Mouse (Mus musculus) midbrain, embryonic 11.5 days (tissue): Measurements from ENCODE around the gene Ttc24. TPM values are rescaled to one million over a fixed set of nuclear protein-coding genes. Genes with fewer than 3 reads are reported as not detected.

Source experiments
- ATAC-seq: fragments of 200-750 bp; cut with Nextera tagmentation; 2 replicates; pipeline ENCODE4 v1.8.0; 2017; ENCODE audit warnings: moderate TSS enrichment, moderate library complexity; ENCODE audit not compliant: low FRiP score
- DNase-seq: peaks from one replicate; pipeline ENCODE4 v3.0.0; 2015; ENCODE audit warnings: low spot score; ENCODE audit errors: missing footprints
- H3K27ac ChIP-seq: fragments of 300-500 bp; sonication (generic); 2 replicates; pipeline ENCODE4 v1.5.1; 2014; ENCODE audit warnings: low read depth, low read length
- H3K27me3 ChIP-seq: fragments of 300-500 bp; sonication (generic); 2 replicates; pipeline ENCODE4 v1.6.1; 2014; ENCODE audit warnings: mild to moderate bottlenecking, low read length, moderate library complexity, mixed read lengths; ENCODE audit not compliant: control insufficient read depth, insufficient read depth
- H3K36me3 ChIP-seq: fragments of 300-500 bp; sonication (generic); 2 replicates; pipeline ENCODE4 v1.6.1; 2014; ENCODE audit warnings: mild to moderate bottlenecking, low read length, moderate library complexity, mixed read lengths; ENCODE audit not compliant: control insufficient read depth, insufficient read depth
- H3K4me1 ChIP-seq: fragments of 300-500 bp; sonication (generic); 2 replicates; pipeline ENCODE4 v1.6.1; 2014; ENCODE audit warnings: low read length; ENCODE audit not compliant: control insufficient read depth, insufficient read depth
- H3K4me2 ChIP-seq: fragments of 300-500 bp; sonication (generic); 2 replicates; pipeline ENCODE4 v1.6.1; 2014; ENCODE audit warnings: mild to moderate bottlenecking, moderate library complexity
- H3K4me3 ChIP-seq: fragments of 300-500 bp; sonication (generic); 2 replicates; pipeline ENCODE4 v1.5.1; 2014; ENCODE audit warnings: low read depth, low read length
- H3K9ac ChIP-seq: fragments of 300-500 bp; sonication (generic); 2 replicates; pipeline ENCODE4 v1.6.1; 2014; ENCODE audit warnings: low read length
- H3K9me3 ChIP-seq: fragments of 300-500 bp; sonication (generic); 2 replicates; pipeline ENCODE4 v1.6.1; 2016; ENCODE audit warnings: low read length; ENCODE audit not compliant: control insufficient read depth
- WGBS: fragments of 180-500 bp; shearing (Covaris S2); extraction: QIAGEN DNeasy Blood & Tissue Kit; methylation state at CpG from one replicate; pipeline ENCODE4 v1.1.7; 2014; 5-methylcytosine and 5-hydroxymethylcytosine counted together
- polyA plus RNA-seq: library from polyadenylated mRNA; unstranded; fragments of >200 nt; fragmentation: Nextera tagmentation; extraction: Ambion mirVana; gene quantifications from 2 replicates; pipeline ENCODE4 v1.2.1, GENCODE M21; 2014

Ttc24 gene
- polyA plus RNA-seq, 1 experiment from 2014 or later = not detected

DNA sequence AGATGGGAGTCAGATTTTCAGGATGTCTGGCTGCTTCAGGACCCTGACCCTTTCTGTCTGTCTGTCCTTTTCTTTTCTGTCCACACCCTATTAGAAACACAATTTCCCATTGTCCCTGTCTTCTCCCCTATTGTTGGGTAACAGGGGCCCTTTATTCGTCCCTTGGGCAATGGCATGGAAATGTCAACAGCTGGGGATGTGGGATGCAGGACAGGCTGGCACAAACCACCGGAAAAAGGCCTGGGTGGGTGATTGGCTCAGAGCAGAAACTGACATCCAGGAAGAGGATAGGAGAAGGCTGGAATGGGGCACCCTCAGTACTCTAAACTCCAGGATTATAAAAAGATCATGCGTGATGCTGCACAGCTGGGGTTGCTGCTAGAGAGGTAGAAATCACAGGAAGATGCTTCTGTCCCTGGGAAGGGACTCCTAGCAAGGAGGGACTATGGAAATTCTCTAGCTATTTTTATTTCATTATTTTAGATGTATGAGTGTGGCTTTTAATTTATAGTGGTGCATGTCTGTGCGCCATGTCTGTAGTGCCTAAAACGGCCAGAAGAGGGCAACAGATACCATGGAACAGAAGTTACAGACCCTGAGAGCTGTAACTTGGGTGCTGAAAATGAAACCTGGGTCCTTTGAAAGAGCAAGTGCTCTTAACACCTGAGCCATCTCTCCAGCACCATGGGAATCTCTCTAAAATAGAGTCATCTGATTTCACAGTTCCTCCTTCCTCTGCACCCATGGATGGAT lies 50.5 kb downstream of the Ttc24 start, which contains the start of gene Hapln2:
Gene Hapln2 (minus strand): TSS at position 150 of the 753 bp plus-strand sequence.
- 58% methylated on average over 5 of the region's 5 CpGs for WGBS
- peak; percentile 81 for DNase-seq

DNA sequence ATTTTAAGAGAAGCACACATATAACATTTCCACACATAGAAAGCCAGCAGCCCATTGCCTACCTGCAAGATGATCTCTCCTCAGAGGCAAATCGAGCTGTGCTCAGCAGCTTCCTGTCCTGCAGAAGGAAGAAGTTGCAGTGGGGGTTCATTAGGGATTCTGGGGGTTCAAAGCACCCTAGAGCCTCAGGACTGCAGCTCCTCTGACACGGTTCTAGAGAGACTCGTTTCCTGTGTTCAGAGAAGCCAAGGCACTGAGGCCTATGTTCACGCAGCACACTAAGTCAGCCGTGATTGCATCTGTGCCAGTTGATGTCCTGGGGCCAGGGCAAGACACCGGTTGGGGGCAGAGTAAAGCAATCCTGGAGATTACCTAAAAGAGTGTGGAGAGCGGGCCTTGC lies 51.3 kb downstream of the Ttc24 start:
- H3K9ac ChIP-seq = no peak overlapping the region
- no peak for ATAC-seq
- no peak overlapping the region for H3K4me3 ChIP-seq
- H3K4me2 ChIP-seq = no peak overlapping the region
- WGBS = 66% methylated on average over 7 of the region's 7 CpGs
- H3K27me3 ChIP-seq = peaks cover 39% of the 10 kb centered on the region
- H3K4me1 ChIP-seq = peaks cover 13% of the 10 kb centered on the region; the same call in 1 of the 2 replicates
- no peak overlapping the region for H3K27ac ChIP-seq
- H3K36me3 ChIP-seq = no peaks in the 10 kb centered on the region
- H3K9me3 ChIP-seq = peaks cover 6% of the 10 kb centered on the region; the same call in 1 of the 2 replicates
- peak; percentile 77 for DNase-seq

More for the DNA sequence above, 50.5 kb downstream of the Ttc24 start, which contains the start of gene Hapln2:
- Histone ChIP-seq H3K4me2 (no peak within 1 kb of the TSS), H3K27me3 (peaks cover 31% of the 10 kb centered on the region), H3K4me1 (peaks cover 11% of the 10 kb centered on the region; the same call in 1 of the 2 replicates), H3K9me3 (peaks cover 6% of the 10 kb centered on the region; the same call in 1 of the 2 replicates), H3K36me3 (no peaks in the 10 kb centered on the region), H3K9ac (no peak within 1 kb of the TSS), H3K4me3 (no peak within 1 kb of the TSS), H3K27ac (no peak within 1 kb of the TSS)
- ATAC-seq = no peak

DNA sequence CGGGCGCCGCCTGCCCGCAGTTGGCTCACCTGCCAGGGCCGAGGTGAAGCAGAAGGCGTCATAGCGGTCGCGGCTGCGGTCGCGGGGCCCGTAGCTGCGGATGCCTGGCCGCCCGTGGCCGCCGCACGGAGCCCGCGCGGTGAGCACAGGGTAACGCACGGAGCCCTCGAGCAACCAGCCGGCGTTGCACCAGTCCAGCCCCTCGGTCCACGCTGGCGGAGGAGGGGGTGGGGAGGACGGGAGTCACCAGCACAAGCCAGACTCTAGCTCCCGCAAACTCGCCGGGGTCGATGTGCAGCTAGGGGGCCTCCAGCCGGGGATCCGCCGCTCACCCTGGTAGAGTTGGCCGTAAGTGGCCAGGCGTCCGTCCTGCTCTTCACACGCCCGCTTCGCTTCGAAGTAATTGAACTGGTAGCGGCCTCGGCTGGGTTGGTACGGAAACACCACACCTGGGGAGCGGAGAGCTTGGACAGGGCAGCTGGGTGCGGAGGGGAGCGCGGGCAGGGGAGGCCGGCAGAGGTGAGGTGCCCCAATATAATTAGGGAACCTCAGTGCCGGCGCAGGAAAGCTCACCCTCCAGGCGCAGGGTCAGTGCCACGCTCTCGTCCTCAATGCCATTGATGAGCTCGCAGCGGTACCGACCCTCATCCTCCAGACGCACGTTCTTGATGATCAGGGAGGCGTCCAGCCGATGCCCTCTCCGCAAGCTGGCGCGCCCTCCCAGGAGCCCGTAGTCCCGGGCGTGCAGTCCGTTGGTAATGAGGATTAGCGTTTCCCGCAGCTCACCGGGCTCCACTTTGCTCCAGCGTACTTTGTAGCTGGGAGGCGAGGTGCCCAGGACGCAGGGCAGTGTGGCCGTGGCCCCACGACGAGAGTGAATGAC lies 54.7 kb downstream of the Ttc24 start:
- under 1% methylated on average over 79 of the region's 81 CpGs for WGBS

DNA sequence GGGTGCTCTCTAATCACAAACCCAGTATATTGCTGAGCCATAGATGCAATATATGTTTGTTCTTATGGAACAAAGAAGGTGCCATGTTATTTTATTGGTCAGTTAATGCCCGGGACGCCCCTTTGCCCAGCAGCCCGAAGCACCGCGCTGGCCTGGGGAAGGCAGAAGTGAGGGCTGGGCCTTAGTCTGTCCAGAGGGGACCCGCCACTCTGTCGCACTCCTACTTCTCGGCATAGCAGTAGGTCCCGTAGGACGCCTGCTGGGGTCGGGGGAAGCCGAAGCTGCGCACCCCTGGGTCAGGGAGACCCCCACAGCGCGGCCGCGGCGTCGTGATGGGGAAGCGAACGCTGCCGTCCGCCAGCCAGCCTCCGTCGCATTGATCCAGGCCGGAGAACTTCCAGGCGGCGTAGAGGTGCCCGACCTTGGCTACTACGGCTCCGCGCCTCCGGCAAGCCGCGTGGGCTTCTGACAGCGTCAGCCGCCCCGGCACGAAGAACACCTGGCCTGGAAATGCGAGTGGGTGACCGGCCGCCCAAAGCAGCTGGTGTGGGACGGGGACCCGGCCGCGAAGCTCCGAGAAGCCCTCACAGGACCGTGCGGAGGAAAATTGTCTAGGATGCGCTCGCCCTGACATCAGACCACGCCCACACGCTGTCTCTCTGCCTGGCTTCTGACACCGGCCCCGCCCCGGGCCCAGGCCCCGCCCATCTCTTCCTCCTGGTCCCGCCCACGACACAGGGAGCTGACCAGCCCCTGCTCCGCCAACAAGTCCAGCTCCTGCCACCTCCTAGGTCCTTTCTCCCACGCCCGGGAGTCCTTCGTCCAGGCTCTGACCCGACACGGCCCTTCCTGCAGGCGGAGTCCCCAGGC lies 55.5 kb downstream of the Ttc24 start:
- Histone ChIP-seq H3K27ac (no peak overlapping the region), H3K36me3 (no peaks in the 10 kb centered on the region), H3K4me1 (peaks cover 13% of the 10 kb centered on the region; the same call in 1 of the 2 replicates), H3K4me2 (peak overlapping the region; percentile 96), H3K9me3 (no peaks in the 10 kb centered on the region; the same call in 1 of the 2 replicates), H3K27me3 (peaks cover 60% of the 10 kb centered on the region), H3K4me3 (peak overlapping the region; percentile 52), H3K9ac (peak overlapping the region; percentile 36; the same call in 1 of the 2 replicates)
- ATAC-seq (peak; percentile 95), DNase-seq (peak; percentile 99)
- WGBS = under 1% methylated on average over 59 of the region's 66 CpGs

More for the DNA sequence above, 54.7 kb downstream of the Ttc24 start:
- H3K27ac ChIP-seq = no peak overlapping the region
- H3K9ac ChIP-seq = peak overlapping the region; percentile 36; the same call in 1 of the 2 replicates
- peaks cover 60% of the 10 kb centered on the region for H3K27me3 ChIP-seq
- peaks cover 6% of the 10 kb centered on the region; the same call in 1 of the 2 replicates for H3K9me3 ChIP-seq
- H3K4me3 ChIP-seq = peak overlapping the region; percentile 52
- peaks cover 13% of the 10 kb centered on the region; the same call in 1 of the 2 replicates for H3K4me1 ChIP-seq
- DNase-seq = peak; percentile 93
- no peaks in the 10 kb centered on the region for H3K36me3 ChIP-seq
- ATAC-seq = peak; percentile 75
- peak overlapping the region; percentile 96 for H3K4me2 ChIP-seq

Other genes starting within 250 kb of the Ttc24 start
- not detected in 2 replicates for gene Sh2d2a, start 231.5 kb downstream of the Ttc24 start, polyA plus RNA-seq
- 18.4 and 20.4 TPM in 2 replicates for gene Prcc, start 192.7 kb downstream of the Ttc24 start, polyA plus RNA-seq
- 245 and 268 TPM in 2 replicates for gene Hdgf, start 172.0 kb downstream of the Ttc24 start, polyA plus RNA-seq
- gene Mrpl24, start 158.8 kb downstream of the Ttc24 start, polyA plus RNA-seq = 73.9 and 84.5 TPM in 2 replicates
- 53.9 and 54.8 TPM in 2 replicates for gene Isg20l2, start 148.0 kb downstream of the Ttc24 start, polyA plus RNA-seq
- gene Rrnad1, start 147.6 kb downstream of the Ttc24 start, polyA plus RNA-seq = 14.6 and 17.0 TPM in 2 replicates
- 539 and 540 TPM in 2 replicates for gene Crabp2, start 129.6 kb downstream of the Ttc24 start, polyA plus RNA-seq
- 70.3 and 85.4 TPM in 2 replicates for gene Nes, start 107.2 kb downstream of the Ttc24 start, polyA plus RNA-seq
- gene Bcan, start 78.1 kb downstream of the Ttc24 start, polyA plus RNA-seq = 0.37 and 0.44 TPM in 2 replicates
- gene Hapln2, start 50.7 kb downstream of the Ttc24 start, polyA plus RNA-seq = 0.11 TPM in 1 of 2 replicates, not detected in the other
- 31.8 and 32.9 TPM in 2 replicates for gene Gpatch4, start 35.2 kb downstream of the Ttc24 start, polyA plus RNA-seq
- 126 and 128 TPM in 2 replicates for gene Naxe, start 19.8 kb downstream of the Ttc24 start, polyA plus RNA-seq
- gene Iqgap3, start 3.7 kb upstream of the Ttc24 start, polyA plus RNA-seq = 15.0 and 16.5 TPM in 2 replicates
- gene Mef2d, start 64.1 kb upstream of the Ttc24 start, polyA plus RNA-seq = 9.0 and 10.9 TPM in 2 replicates
- 0.15 TPM in 1 of 2 replicates, not detected in the other for gene Rhbg, start 176.4 kb upstream of the Ttc24 start, polyA plus RNA-seq
- gene Gm38392, start 208.9 kb upstream of the Ttc24 start, polyA plus RNA-seq = 0.11 TPM in 1 of 2 replicates, not detected in the other
- gene Tsacc, start 218.7 kb upstream of the Ttc24 start, polyA plus RNA-seq = 7.5 and 7.9 TPM in 2 replicates
- 746 and 783 TPM in 2 replicates for gene Cct3, start 218.8 kb upstream of the Ttc24 start, polyA plus RNA-seq
- 70.2 and 73.7 TPM in 2 replicates for gene Glmp, start 246.7 kb upstream of the Ttc24 start, polyA plus RNA-seq